Mouse (Mus musculus): ENCODE data around the gene Rab11fip4.

Gene Rab11fip4

DNA sequence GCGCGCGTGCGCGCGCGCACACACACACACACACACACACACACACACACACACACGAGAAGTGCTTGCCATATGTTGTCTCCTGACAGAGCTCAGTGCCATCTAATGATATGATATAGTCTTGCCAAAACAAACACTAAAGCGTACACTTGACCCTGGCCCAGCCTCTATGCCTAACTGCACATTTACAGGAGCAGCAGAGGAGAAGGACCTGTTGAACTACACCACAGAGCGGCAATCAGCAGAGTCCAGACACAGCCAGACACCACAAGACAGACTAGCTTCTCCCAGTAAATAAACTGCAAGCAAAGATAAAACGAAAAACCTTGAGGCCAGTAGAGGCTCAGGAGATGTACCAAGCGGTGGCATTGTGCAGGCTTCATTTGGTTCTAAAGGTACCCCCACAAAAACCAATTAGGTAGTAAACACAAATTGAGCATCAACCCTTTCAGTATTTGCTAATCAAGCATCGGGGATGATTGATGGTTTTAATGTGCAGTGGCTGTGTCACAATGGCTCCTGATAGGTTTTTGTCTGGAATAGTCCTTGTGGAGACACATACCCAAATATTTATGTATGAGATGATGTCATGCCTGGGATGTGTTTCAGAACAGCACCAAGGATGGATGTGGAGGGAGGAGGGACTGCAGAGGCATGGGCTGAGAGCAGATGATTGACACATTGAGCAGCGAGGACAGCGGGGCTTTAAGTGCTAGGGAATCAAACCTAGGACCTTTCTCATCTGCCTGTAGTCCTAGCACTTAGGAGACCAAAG lies 145.4 kb downstream of the Rab11fip4 start:
- DNase-seq (ENCODE audit: inconsistent age in 2 of 2, low spot score in 1 of 2), result peak in 1 of 2 experiments; percentile 55

DNA sequence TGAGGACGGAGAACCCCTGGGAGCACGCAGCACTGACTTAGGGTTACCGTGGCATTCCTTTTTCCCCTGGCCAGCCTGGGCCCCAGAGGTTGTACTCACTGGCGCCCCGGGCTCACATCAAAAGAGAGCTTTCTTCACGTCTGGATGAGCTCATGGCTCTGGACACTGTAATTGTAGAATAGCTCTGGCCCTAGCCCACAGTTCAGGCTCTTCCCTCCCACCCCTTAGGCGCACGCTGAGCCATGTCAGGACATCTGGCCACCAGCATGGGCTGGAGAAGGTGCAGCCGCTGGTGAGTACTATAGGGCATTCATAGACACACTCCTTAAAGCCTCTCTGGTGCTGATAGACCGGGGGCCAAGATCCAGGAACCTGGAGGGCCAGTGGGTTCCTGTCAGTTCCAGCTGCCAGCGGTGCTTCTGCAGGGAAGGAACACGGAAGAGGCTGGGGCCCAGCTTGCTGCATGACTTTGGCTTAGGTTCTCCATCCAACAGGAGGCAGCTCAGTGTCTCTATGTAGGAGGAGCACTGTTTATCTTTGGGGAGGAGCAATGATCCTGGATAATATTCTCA lies 146.2 kb downstream of the Rab11fip4 start:
- DNase-seq (ENCODE audit: inconsistent age in 2 of 2, low spot score in 1 of 2), result no peak

DNA sequence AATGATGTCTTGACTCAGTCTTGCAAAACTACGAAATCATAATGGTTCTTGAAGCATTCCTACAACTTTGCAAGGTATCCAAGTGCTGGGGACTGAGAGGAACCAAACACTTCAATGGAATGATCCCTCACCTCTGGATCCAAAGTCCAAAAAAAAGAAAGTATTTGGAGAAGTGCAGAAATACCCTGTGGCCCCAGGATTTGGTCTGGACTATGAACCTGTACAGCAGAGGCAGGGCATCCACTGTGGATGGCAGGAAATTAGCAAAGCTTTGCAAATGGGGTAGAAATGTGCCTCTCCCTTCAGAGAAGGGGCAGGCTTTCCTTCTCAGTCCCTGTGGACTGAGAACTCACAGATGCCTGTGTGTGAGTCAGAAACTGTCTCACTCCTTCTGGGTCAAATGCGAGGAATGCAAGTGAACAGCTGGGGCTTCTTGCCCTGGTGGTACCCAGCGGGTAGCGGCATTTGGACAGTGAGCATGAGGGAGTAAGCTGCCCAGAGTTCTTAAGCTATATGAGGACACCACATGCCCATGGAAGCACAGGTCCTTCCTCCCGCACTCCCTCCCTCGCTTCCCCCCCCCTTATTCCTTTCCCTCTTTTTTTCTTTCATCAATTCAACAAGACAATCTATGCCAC lies 147.0 kb downstream of the Rab11fip4 start:
- DNase-seq (ENCODE audit: inconsistent age in 2 of 2, low spot score in 1 of 2), result no peak

DNA sequence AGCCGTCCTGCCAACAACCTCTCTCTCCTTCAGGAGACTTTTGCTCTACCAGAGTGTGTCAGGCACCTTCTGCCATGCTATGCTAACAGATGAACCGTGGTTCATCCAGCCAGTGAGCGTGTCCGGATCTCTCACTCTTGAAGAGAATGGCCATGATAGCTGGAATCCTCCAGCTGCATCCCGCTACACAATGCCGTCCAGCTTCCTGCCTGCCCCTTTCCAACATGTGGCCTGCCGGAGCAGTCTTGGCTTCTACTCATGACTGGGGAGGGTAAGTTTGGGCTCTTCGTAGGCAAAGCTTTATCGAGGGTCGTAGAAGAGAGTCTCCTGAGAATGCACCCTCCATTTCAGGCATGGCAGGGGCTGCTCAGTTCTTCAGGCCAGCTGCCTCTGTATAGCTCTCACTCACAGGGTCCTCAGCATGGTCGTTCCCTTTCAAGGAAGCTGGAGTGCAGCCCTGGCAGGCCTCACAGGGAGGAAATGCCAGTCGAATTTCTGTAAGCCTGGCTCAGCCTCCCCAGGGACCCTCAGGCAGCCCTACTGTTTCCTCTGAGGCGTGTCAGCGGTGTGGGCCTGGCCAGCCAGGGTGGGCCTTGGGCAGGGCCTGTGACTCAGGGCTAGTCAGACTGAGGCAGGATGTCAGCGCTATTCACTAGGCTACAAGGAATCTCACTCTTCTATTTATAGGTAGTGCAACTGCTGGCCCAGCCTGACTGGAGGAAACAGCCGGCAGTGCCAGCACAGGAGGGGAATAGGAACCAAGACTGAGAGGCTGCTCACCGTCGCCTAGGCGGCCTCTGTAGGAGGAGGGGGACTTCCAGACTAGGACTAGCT lies 147.9 kb downstream of the Rab11fip4 start:
- DNase-seq (ENCODE audit: inconsistent age in 2 of 2, low spot score in 1 of 2), result peak; percentile 73 to 84

DNA sequence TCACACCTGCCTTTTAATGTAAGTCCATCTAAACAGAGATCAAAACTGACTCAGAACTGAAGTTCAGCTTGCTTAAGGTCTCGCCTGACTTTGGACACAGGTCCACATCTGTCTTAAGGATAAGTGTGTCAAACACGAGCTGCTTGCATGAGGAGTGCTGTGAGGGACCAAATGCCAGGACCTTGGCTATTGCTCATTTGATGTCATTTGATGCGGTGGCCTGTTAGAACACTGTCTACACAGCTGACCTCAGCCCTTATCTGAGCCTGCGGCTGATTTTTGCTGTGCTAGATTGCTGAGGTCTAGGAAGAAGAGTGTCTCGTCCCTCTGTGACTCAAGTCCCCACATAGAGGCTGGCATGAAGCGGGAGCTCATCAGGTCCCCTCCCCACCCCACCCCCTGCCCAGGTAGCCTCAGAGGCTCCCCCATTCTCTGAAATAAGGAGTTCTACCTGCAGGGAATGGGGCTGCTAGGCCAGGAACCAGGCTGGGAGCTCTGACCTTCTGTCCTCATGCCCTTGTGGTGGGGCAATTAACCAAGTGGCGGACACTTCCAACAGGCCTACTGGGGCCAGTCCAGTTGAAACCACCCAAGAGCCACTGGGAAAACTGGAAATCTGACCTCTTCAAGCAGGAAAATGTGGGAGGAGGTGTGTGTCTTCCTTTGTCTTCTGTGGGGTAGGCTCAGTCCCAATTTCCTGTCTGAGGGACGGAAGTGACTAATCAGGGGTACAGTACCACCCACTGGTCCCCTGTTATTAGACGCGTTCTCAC lies 149.9 kb downstream of the Rab11fip4 start:
- peak; percentile 60 to 78 for DNase-seq (ENCODE audit: inconsistent age in 2 of 2, low spot score in 1 of 2)

DNA sequence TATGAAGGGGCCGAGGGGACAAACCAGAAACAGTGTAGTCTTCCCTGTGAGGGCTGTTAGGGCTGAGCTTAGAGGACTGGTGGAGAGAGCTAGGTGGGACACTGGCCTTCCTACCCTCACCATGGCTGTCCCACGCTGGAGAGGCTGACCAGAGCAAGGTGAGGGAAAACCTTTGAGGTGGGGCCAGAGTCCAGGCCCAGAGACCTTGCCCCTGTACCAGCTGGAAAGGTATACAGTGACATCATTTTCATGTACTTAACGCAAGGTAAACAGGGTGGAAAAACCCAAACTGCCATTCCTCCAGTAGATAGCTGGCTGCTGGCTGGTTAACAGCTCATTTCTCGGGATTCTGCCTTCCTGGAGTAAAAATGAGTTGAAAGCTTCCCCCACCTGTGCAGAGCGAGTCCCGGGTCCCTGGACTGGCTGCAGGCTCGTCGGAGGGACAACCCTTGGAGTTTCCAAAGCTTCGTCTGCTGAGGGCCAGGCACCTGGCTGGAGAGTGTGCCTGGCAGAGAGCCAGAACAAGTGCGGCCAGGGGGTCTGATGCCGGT lies 155.6 kb downstream of the Rab11fip4 start:
- DNase-seq (ENCODE audit: inconsistent age in 2 of 2, low spot score in 1 of 2), result peak in 1 of 2 experiments; percentile 43
